Mouse (Mus musculus): ENCODE measurements at regions not wholly inside any gene's neighbourhood (a gene's known extent, or its start where the extent isn't known, plus 50 kb on each side); places are given as distances from the start of the nearest gene placed in this dataset.

DNA sequence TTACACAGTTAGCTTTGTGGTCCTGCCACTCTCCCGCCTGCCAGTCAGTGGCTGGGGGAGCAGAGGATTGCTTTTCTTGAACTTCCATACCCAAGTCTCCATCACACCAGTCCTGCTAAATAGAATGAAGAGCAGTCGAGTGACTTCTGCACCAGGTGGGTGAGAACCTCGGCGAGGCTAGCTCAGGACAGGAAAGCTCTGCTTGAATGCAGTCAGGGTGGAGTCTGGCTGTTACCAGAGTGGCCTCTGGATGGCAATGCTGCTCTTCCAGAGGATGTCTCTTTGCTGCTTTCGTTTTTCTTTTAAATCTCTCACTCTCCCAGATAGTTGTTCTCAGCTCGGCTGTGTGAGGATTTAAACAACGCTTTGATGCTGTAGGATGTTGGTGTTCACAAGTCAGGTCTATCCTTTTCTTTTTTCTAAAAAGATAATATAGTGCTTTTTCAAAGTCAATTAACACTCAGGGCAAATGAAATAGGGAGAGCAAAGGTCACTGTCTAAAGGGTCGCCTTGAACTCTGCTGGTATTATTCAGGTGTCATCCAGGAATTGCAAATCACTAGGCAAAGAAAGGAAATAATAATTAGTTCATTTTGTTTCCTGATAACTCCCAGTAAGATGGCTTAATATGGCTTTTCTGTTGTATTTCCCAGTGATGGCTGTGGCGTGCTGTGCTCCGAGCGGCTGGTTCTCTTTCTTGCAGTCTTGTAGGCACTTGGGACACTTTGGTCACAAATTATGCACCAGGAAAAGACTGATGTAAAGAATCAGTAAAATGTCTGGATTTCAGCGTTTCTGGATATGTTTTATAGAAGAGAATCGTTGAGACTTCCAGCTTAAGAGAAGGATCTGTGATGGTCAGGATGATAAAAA lies 368.8 kb downstream of the D3Ertd751e start:
- peak; percentile 29 to 71 for DNase-seq (ENCODE audit: low spot score in 2 of 2)

DNA sequence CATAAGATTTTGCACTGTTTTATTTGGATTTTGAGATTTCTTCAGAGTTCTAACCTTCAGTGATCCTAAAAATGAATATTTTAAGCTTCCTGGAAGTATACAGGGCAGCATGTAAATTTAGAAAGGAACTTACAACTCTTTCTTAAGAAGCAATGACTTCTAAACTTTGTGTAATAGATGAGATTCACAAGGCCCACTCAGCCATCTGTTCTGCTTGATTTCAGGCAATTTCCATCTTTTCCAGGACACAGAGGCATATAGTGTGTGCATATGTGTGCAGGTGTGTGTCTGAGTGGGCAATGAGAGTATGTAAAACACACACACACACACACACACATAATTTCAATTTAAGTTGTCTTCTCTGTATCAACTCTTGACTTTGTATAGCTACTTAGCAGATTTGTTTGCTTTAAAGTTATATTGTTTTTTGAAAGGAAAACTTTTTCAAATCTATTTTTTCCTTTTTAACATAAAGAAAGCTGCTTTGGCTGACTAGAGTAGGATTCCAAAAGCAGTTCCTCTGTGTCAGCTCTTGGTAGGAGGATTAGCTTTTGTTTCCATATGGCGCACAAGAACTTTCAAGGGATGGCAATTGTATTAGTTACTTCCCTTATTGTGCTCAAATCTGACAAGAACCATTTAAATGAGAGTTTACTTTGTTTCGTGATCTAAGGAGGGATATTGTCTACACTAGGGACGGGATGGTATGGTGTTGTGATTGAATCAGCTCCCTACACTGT lies 387.6 kb downstream of the D3Ertd751e start:
- DNase-seq (ENCODE audit: low spot score in 2 of 2): peak in 1 of 2 experiments; percentile 19

- DNase-seq (ENCODE audit: low spot score in 2 of 2): no peak
Observed at GRCm38 (mm10) chr3:42132322-42132721, 389.9 kb downstream of the D3Ertd751e start.

GRCm38 (mm10) chr3:42153372-42153771 lies 411.0 kb downstream of the D3Ertd751e start:
- no peak for DNase-seq (ENCODE audit: low spot score in 2 of 2)

- DNase-seq (ENCODE audit: low spot score in 2 of 2): no peak
Observed at GRCm38 (mm10) chr3:42154909-42155308, 412.5 kb downstream of the D3Ertd751e start.

DNA sequence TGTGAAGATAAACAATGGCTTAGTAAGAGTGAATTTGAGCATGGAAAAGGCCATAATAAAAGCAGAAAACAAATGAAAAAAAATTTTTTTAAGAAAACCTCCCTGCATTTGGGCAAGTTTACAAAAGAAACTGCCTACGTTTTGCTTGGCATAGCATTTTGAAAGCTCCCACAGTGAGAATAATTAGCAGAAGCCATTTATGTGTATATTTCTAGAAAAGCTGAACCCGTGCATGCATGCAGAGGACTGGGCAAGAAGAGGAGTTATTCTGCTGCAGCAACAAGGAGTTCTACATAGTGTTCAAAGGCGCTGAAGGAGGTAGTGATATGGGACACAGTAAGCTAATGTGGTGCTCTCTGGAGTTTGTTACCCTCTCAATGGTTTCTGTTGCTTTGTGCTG lies 421.3 kb downstream of the D3Ertd751e start:
- DNase-seq (ENCODE audit: low spot score in 2 of 2): no peak

DNA sequence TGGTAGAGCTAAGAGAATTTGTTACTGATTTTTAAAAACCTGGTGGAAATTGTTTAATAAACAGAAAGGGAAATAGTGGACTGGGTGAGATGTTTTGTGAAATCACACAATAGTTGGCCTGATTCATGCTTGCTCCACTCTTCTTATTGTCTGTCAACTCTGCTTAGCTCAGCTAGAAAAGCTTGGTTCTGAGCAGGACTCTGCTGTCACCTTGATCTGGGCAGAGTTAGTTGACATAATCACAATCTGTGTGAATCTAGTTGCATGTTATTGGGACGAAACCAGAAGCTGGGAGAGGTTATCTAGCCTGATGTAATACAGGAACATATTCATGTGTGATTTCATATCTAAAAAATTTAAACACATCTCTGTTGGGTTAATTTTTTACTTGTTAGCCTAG lies 456.8 kb downstream of the D3Ertd751e start:
- DNase-seq (ENCODE audit: low spot score in 2 of 2): no peak

- DNase-seq (ENCODE audit: low spot score in 2 of 2): no peak
Observed at GRCm38 (mm10) chr3:42201373-42201772, 459.0 kb downstream of the D3Ertd751e start.

- no peak for DNase-seq (ENCODE audit: low spot score in 2 of 2)
Observed at GRCm38 (mm10) chr3:42205640-42206039, 463.2 kb downstream of the D3Ertd751e start.

DNA sequence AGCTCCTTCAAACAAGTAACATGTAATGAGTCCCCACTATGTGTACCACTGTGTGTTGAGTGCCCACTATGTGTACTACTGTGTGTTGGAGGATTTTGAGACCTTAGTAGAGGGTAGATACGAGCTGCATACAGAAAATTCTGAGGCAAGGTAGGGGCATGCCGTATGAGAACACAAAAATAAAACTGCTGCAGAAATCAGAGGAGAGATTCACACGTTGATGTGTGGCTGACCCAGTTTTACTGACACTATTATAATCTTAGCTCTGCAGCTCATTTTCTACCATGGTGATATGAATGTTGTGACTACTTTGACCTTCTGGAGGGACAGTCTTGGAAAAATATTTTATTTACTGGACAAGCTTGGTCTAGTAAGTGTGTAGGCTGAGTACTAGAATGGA lies 469.0 kb downstream of the D3Ertd751e start:
- no peak for DNase-seq (ENCODE audit: low spot score in 2 of 2)

DNA sequence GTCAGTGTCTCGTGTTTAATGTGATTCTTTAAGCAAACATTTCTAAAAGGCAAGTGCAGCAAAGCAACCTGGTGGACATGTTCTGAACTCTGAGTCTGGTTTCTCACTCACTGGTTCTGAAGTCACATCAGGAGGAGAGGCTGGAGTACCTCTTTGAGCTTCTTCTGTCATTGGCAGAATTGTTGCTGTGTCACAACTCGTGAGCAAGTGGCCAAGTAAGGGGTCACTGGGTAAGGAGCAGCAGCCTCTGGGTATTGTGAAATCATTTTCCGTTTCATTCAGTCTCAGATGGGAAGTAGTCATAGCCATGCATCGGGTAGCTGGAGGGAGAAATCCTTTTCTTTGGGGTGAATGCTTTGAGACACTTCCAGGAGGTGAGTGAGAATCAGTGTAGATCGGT lies 470.0 kb downstream of the D3Ertd751e start:
- no peak for DNase-seq (ENCODE audit: low spot score in 2 of 2)

- no peak for DNase-seq (ENCODE audit: low spot score in 2 of 2)
Observed at GRCm38 (mm10) chr3:42213163-42213562, 470.8 kb downstream of the D3Ertd751e start.

DNA sequence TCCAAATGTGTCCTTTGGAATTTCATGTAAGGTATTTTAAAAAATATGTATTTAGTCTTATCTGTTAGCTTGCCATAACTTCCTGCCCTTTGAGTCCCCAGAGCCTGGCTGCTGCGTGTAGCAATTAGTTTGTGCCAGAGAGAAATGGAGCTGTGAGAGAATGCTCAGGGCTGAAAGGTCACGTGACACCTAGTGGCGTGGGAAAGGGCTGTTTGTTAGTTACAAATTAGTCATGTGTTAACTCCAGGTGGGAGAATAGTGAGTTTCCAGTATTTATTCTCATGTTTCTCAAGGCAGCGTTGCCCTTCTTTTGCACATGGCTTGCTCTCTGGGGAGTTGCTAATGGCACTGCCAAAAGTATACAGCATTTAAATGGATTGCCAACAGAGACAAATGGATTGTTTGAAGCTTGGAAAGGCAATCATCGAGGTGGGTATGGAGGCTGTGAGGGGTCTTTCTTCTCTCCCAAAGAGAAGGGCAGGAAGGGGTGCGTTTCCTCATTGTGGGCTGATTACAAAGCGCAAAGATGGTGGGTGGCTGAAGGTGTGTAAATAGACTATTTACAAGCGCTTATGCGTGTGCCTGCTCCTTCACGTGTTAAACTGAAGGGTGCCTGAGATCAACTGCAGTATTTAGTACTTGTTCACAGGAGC lies 472.3 kb downstream of the D3Ertd751e start:
- no peak for DNase-seq (ENCODE audit: low spot score in 2 of 2)

- no peak for DNase-seq (ENCODE audit: low spot score in 2 of 2)
Observed at GRCm38 (mm10) chr3:42218719-42219118, 476.3 kb downstream of the D3Ertd751e start.

DNA sequence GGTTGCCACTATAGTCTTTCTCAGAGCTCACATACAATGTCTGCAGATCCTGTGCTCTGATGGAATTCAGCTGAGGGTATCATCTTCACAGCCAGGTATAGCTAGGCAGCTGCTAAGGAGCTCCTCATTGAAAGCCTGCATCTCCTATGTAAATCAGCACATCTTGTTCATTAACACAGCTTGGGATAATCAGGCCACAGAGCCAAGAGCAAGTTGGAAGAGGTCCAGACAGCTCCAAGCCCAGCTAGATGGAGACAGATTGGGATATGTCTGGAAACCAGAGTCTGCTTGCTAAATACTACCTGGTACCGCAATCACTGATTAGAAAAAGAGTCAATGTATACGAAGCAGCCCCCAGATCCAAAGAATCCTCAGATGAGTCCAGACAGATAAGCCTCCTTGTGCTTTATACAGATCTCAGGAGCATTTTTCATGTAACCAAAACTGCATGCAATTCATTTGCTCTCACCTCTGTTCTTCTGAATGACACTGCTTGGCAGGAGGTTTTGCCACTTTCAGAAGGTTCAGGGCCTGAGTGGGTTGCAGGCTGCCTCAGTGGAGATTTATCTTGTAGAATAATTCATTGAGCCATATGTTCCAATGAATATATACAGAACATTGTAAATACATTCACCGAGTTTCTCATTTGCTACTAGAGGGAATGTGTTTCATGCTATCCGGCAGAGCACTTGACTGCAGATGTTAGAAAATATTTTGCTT lies 485.4 kb downstream of the D3Ertd751e start:
- DNase-seq (ENCODE audit: low spot score in 2 of 2): peak; percentile 51 to 66

- DNase-seq (ENCODE audit: low spot score in 2 of 2): no peak
Observed at GRCm38 (mm10) chr3:42228399-42228755, 486.0 kb downstream of the D3Ertd751e start.

- DNase-seq (ENCODE audit: low spot score in 2 of 2): no peak
Observed at GRCm38 (mm10) chr3:42232268-42232667, 489.9 kb downstream of the D3Ertd751e start.

DNA sequence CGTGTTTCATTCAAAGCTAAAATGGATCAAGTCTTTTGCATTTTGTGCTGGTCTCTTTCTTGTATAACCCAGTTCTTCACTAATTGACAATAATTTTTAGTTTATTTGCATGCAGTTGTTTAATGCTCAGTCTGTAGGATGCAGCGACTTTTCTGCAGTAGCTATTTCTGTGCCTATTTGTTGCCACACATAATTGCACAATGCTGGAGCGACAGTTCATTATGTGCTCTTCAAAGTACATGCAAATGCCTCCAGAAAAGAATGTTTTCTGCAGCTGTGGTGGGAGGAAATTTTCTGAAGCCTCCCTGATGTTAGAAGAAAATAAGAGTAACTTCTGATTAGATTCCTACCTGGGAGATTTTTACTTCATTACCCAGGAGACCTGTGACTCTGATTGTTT lies 491.3 kb downstream of the D3Ertd751e start:
- no peak for DNase-seq (ENCODE audit: low spot score in 2 of 2)

DNA sequence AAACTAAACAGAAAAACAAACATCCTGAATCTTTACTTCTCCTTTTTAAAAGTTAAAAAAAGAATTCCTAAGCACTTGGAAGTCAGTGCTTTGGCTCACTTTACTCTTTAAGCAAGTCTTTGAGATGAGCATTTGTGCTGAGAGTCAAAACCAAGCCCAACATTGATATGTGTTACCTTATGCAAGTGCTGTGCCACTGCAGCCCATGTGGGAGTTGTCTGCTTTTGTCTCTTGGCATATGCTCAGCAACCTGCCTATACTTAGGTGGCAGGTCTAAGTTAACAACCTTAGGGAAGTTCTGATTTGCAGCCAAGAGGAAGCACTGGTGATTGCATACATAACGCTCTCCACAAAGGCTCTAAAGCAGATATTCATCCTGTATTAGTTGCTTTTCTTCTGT lies 493.1 kb downstream of the D3Ertd751e start:
- DNase-seq (ENCODE audit: low spot score in 2 of 2): no peak

Data from layer of hippocampus, adult 8-10 months (tissue).